Mouse (Mus musculus): ENCODE measurements at regions not wholly inside any gene's neighbourhood (a gene's known extent, or its start where the extent isn't known, plus 50 kb on each side); places are given as distances from the start of the nearest gene placed in this dataset.

DNA sequence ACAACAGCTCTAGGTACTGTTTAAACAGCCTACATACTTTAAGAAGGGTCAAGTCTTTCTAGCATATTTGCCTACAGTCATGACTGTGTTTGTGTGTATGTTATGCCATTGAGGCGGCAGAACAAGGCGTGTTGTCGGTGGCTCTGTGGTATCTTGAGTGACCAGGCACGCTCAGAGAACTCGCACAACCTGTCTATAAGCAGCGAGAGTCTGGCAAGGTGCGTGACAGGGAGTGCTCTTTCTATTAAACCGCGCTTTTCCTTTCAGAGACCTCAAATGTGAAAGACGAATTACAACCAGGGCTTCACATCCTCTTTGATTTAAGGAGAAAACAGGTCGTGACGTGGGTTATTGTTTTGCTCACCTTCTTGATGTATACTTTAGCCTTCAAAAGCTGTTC lies 88.2 kb upstream of the Fam3c start:
- peak; percentile 5 for DNase-seq (ENCODE audit: low read depth, low spot score)

DNA sequence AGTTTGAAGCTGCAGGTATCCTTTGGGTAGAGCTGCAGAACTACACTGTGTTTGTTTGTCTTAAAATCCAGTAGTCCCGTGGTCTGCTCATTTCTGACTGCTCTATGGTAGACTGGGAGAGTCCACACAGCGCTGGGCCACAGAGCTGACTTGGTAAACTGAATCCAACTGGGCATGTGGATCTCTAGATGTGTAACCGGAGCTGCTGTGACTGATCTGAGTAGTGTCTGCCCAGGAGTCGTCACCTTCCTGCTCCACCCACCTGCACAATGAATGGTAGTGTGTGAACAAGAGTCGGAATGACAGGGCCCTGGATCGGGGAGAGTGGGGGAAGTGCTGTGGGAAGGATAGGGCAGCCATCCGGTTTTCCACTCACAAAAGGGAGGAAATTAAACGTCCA lies 87.5 kb upstream of the Fam3c start:
- DNase-seq (ENCODE audit: low read depth, low spot score), result peak; percentile 88

DNA sequence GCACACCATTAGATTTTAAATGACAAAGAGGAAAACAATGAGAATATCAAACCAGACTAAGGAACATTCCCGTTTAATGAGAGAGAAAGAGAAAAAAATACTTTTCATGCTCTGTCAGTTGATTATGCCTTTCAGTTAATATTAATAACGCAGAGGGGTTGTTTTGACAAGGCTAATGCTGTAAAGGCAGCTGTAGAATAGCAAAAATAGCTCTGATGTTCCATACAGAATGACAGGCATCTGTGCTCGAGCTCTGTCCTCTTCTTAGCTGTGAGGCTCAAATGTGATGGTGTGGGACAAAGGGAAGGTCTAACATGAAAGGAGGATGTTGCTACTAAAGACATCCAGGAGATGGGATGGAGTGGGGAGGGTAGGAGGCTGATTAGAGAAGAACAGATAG lies 87.1 kb upstream of the Fam3c start:
- no peak for DNase-seq (ENCODE audit: low read depth, low spot score)

DNA sequence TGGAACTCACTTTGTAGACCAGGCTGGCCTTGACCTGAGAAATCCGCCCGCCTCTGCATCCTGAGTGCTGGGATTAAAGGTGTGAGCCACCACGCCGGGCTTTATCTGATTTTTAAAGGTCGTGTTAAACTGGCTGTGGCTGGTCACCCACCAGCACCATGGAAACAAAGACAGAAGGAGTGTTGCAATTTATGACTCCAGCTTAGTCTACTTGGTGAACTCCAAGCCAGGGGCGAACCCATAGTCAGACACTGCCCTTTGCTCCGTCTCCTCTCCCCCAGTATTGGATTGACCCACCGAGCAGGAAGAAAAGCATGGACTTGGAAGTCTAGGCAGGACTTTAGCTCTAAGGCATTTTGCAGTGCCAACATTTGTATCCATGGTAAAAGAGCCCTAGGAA lies 86.5 kb upstream of the Fam3c start:
- peak; percentile 68 for DNase-seq (ENCODE audit: low read depth, low spot score)

DNA sequence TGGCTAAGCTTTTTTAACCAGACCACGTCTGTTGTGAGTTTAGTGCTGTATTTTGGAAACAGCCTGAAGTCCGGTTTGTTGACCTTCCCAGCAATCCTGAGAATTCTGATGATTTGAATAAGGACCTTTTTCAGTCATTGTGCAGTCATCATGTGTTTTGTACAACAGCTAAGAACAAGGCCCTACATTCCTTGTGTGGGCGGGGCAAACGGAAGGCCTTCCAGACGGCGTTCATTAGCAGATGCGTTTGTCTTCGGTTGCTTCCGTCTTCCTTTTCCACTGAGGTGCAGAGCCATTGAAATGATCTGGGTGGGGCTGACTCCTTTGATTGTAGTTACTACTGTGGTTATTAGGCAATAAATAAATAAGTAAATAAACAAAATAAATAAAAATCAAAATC lies 83.8 kb upstream of the Fam3c start:
- peak; percentile 94 for DNase-seq (ENCODE audit: low read depth, low spot score)

DNA sequence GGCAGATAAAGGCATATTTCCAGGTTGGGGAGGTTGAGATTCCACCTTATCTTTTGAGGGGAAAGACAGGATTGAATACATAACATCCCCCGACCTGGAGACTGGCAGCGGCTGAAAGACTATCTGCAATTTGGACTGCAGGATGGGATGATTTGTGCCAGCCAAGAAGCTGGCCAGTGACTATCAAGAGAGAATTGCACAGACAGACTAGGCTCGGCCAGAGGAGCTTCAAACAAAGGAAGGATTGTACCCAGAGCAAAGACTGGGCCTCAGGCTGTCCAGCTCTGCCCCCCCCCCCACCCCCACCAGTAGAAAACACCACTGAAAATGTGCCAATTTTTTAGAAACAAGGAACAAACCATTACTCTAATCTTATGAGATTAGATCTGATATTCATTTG lies 73.0 kb upstream of the Fam3c start:
- DNase-seq (ENCODE audit: low read depth, low spot score), result no peak

DNA sequence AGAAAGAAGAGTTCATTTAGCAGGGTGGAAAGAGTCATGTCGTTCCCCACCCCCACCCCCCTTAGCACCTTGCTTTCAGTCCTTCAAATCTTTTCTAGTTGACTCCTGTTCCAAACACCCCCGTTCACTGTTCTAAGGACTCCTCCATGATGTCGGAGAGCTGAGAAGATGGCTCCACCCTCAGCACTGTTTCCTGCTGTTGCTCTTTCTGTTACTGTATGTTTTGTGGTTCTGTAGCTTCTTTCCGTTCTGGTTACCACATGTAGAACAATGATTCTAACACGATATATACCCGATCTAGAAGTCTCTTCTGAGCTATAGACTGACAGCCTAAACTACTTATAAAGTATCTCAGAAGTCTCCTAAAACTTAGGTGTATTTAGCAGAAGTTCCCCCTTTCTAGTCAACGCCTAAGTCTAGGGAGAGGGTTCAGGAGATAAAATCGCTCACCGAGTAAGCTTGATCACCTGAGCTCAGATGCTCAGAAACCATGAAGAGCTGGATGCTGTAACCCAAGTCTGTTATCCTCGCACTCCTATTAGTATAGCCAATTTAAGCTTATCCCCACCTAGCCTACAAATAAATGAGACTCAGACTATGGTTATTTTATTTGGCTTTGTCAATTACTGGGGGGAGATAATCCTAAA lies 68.2 kb upstream of the Fam3c start:
- no peak for DNase-seq (ENCODE audit: low read depth, low spot score)

DNA sequence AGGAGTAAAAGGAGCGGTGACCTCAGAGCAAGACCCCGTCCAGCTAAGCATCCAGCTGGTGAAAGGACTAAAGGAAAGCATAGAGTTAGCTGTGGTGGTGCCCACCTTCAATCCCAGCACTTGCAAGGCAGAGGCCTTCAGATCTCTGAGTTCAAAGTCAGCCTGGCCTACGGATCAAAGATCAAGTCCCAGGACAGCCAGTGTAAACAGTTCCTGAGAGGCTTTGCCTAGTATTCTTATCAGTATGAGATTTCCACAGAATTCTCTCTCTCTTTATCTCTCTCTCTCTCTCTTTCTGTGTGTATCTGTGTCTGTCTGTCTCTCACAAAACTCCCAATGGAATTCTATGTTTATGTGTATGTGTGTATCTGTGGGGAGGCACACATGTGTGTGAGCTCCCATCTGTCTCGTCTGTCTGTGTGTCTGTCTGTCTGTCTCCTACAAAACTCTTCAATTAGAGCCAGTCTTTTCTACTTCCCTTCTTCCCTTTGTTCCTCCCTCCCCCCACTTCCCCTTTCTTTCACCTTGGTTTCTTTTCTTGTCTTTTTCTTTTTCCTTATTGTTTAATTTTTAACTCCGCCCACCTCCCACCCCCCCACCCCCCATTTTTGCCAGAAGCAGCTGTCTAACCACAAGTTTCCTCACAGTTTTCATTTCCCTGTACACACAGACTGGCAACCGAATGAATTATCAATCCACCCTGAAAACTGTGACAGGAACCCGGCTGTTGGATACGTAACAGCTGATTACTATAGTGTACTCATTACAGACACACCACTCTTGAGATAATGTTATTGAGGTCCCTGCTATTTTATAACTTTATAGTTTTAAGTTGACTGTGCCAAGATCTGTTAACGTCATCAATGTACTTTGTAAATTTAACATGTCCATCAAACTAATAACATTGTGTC lies 67.3 kb upstream of the Fam3c start:
- no peak for DNase-seq (ENCODE audit: low read depth, low spot score)

DNA sequence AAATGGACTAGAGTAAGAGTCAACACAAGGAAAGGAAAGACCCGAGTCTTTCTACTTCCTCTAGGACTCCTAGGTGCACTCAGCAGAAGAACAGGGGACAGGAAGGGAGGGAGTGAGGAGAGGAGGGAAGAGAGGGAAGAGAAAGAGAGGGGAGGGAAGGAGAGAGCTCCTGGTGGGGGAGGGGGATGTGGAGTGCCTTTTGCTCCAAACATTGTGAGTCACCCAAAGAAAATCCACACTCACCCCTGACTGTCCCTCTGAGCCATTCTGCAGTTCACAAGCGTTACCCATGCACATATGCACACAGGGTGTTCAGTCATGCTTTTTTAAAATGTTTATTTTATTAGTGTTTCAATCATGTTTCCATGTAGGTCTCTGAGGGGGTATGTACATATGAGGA lies 65.5 kb upstream of the Fam3c start:
- DNase-seq (ENCODE audit: low read depth, low spot score), result no peak

DNA sequence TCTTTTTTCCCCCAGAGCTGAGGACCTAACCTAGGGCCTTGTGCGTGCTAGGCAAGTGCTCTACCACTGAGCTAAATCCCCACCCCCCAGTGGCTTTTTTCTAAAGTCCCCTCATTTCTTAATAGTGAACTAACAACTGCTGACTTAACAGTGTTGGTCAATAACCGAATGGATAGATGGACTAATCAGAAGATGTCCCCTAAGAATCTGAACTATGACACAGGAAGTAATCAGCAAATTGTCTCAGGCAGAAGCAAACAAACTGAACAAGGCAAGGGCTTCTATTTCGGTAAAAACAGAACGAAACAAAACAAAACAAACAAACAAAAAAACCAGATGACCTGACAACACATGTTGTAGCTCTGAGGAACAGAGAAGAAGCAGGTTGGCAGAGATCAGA lies 62.2 kb upstream of the Fam3c start:
- DNase-seq (ENCODE audit: low read depth, low spot score), result no peak

DNA sequence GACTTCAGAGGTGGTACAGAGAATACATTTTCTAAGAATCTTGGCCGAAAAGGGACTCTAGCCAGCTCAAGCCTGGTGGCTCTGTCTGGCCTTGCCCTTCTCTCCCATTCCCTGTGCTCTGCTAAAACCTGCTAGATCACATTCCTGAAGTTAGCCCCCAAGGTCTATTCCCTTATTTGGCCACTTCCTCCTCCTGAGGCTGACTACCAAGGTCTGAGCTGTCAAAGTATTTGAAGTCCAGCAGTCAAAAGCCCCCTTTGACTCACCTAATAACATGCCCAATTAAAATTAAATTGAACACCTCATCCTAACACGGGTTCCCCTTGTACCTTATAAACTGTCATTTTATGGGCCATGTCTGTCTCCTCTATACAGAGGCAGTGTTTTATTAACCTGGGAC lies 61.1 kb upstream of the Fam3c start:
- no peak for DNase-seq (ENCODE audit: low read depth, low spot score)

DNA sequence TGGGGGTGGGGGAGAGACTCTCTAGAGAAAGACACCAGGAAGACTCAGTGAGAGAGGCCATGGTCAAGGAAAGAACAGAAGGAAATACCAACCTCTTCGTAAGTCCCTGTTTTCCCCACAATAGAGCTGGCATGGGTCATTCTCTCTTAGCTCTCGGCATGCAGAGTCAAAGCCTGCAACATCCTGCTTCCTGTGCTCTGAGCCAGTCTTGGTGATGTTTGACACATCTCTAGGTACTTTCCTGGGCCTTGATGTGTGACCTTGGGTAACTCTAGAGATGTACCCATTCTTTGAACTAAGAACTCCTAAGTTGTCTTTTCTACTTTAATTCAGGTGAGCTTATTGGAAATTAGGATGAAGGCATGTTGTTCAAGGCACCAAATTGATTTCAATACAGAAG lies 55.8 kb upstream of the Fam3c start:
- no peak for DNase-seq (ENCODE audit: low read depth, low spot score)

DNA sequence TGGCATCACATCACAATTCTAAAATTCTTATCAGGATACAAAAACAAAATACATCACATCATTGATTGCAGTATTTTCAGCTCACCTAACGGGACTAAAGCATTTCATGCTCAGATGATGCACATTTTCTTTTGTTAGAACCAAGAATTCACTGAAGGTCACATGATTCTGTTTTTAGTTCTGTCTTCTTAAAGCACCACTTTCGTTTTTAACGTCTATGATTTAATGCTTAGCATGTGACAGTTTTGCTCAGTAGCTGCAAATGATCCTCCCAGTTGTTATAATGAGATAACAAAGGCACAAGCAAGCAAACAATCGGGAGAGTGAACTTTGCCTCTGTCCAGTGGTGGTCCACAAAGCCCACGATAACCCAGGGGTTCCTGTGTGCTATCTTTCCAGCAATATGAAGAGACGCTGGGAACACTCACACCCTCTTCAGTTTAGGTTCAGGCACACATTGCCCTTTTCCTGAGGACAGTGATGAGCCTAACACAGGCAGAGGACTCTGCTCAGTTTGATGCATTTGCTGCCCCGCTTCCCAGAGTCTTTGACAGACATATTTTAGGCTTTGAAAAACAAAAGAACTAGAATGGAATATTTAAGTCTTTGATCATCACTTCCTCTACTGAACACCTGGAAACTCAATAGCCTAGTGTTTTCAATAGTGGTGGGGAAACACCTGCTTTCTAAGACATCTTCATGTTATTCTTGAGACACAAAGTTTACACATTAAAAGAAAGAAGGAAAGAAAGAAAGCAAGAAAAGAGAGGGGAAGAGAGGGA lies 53.0 kb upstream of the Fam3c start:
- no peak for DNase-seq (ENCODE audit: low read depth, low spot score)

Measured in ES-CJ7 (cell line).